Mouse (Mus musculus): ENCODE results near the gene Tbc1d5.

GRCm38 (mm10) chr17:50904463-50904862 is 274.7 kb downstream of the Tbc1d5 start:
- TF ChIP-seq CTCF (IDR thresholded peaks at IDR 0.05; ENCODE audit: low read depth) (no peak), EP300 (IDR thresholded peaks at IDR 0.05; ENCODE audit: low read depth) (no peak)
